Mouse (Mus musculus): ENCODE results near the gene Fmod.

- TF ChIP-seq EP300 (IDR thresholded peaks at IDR 0.05; ENCODE audit: insufficient read depth, low read depth, low read length) = no peak
- TF ChIP-seq CTCF (IDR thresholded peaks at IDR 0.05; ENCODE audit: low read depth, low read length) = no peak
- no peak for TF ChIP-seq POLR2A (IDR thresholded peaks at IDR 0.05; ENCODE audit: insufficient read depth, low read length)
Observed at GRCm38 (mm10) chr1:134074606-134075005, 37.6 kb downstream of the Fmod start.
